Mouse (Mus musculus) ES-E14 (cell line): ENCODE data around the gene Strn3.

Source experiments
- CHD2 ChIP-seq: IDR thresholded peaks from 2 replicates; pipeline ENCODE4 v1.6.1; 2014; ENCODE audit warnings: mild to moderate bottlenecking, low read depth, low read length, inconsistent platforms
- HCFC1 ChIP-seq: IDR thresholded peaks from 2 replicates; pipeline ENCODE4 v1.6.1; 2012; ENCODE audit warnings: low read length, inconsistent platforms, borderline replicate concordance; ENCODE audit not compliant: insufficient read depth
- MAFK ChIP-seq: IDR thresholded peaks from 2 replicates; pipeline ENCODE4 v1.6.1; 2014; ENCODE audit warnings: mild to moderate bottlenecking, low read depth, low read length, inconsistent platforms; ENCODE audit not compliant: insufficient read depth
- ZC3H11A ChIP-seq: IDR thresholded peaks from 2 replicates; pipeline ENCODE4 v1.6.1; 2012; ENCODE audit warnings: low read depth, mild to moderate bottlenecking, inconsistent platforms, low read length, borderline replicate concordance
- ZNF384 ChIP-seq: IDR thresholded peaks from 2 replicates; pipeline ENCODE4 v1.6.1; 2012; ENCODE audit warnings: low read depth, low read length, inconsistent platforms

DNA sequence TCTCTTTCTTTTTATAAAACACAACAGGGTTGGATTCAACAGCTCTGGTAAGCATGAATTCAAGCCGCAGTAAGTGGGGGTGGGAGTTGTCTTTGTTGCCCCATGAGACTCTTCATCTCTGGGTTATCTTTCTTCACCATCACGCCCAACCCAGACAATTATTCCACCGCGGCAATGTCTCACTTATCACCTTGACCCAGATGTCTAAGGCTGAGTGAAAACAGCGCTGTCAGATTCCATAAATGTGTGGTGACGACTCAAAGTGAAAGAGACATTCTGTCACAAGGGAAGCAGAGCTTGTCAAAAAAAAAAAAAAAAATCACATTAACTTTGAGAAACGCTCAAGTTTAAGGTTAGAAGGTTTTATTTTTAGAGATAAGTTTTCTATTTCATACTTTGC lies 124.5 kb downstream of the Strn3 start:
- TF ChIP-seq MAFK, result no peak
- TF ChIP-seq CHD2, result no peak
- TF ChIP-seq HCFC1, result no peak
- no peak for TF ChIP-seq ZNF384
- TF ChIP-seq ZC3H11A, result no peak
